Mouse (Mus musculus): ENCODE measurements around the gene Abcb8. TPM values are rescaled to one million over a fixed set of nuclear protein-coding genes. Genes with fewer than 3 reads are reported as not detected.
A peak's percentile ranks its signal among the peaks of the same experiment; 100 is the strongest.

Abcb8 gene
- polyA plus RNA-seq, 1 experiment from 2014 or later = 37.1 TPM

DNA sequence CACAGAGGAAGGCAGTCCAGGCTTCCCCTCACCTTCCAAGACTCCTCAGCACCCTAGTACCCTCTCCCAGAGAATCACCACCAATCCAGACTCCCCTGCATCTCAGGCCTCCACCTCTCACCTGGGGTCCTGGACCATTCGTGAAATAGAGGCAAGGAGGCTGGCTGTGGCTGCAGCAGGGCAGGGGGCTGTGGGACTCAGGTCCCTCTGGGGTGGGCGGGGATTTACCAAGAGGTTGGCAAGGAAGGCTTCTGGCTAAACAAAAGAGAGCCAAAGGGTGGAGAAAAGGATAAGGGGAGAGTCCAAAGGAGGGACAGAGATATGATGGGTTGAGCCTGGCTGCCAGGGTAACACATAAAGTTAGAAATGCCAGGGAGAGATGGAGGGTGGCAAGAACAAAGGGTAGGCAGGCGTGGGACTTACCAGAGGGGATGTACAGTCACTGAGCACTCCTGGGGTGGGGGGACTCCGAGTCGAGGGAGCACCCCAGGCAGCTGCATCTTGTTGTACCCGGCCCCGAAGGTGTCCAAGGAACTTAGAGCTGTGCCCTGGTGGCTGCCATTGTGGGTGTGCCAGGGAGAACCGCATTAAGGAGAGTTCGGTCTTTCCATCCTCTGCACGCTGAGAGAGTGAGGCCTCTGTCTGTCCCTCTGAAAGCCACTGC lies 7.4 kb upstream of the Abcb8 start:
- Histone ChIP-seq H3K4me2 (ENCODE audit: low read length) (no peak overlapping the region), H3K9me3 (replicated peaks; ENCODE audit: control insufficient read depth, low read length) (no peaks in the 10 kb centered on the region), H3K9ac (ENCODE audit: low read length) (no peak overlapping the region), H3K4me3 (ENCODE audit: low read depth, low read length) (no peak overlapping the region), H3K27me3 (replicated peaks; ENCODE audit: control insufficient read depth, insufficient read depth, low read length) (peaks cover 31% of the 10 kb centered on the region), H3K4me1 (ENCODE audit: control insufficient read depth, insufficient read depth, low read length) (peaks cover 12% of the 10 kb centered on the region), H3K36me3 (ENCODE audit: control insufficient read depth, insufficient read depth, low read length) (no peaks in the 10 kb centered on the region), H3K27ac (ENCODE audit: low read depth, low read length) (no peak overlapping the region)
- 77% methylated on average over 10 of the region's 10 CpGs for WGBS
- ATAC-seq (no peak), DNase-seq (ENCODE audit: low spot score) (no peak)

- H3K9ac ChIP-seq (ENCODE audit: low read length) = peak overlapping the region; percentile 60
- DNase-seq (ENCODE audit: low spot score) (peak; percentile 88), ATAC-seq (peak; percentile 78)
- peaks cover 12% of the 10 kb centered on the region for H3K4me1 ChIP-seq (ENCODE audit: control insufficient read depth, insufficient read depth, low read length)
- peak overlapping the region; percentile 94 for H3K4me2 ChIP-seq (ENCODE audit: low read length)
- no peaks in the 10 kb centered on the region for H3K36me3 ChIP-seq (ENCODE audit: control insufficient read depth, insufficient read depth, low read length)
- H3K4me3 ChIP-seq (ENCODE audit: low read depth, low read length) = peak overlapping the region; percentile 43
- no peaks in the 10 kb centered on the region for H3K9me3 ChIP-seq (replicated peaks; ENCODE audit: control insufficient read depth, low read length)
- 1% methylated on average over 72 of the region's 73 CpGs for WGBS
- 0 out of 2 replicates have a peak overlapping the region, but pooled peaks have one; percentile 14 for H3K27ac ChIP-seq (ENCODE audit: low read depth, low read length)
- H3K27me3 ChIP-seq (replicated peaks; ENCODE audit: control insufficient read depth, insufficient read depth, low read length) = peaks cover 31% of the 10 kb centered on the region
Observed at GRCm38 (mm10) chr5:24387264-24388241, 5.9 kb upstream of the Abcb8 start.

GRCm38 (mm10) chr5:24388246-24388915 lies 5.1 kb upstream of the Abcb8 start:
- Histone ChIP-seq H3K27ac (ENCODE audit: low read depth, low read length) (no peak overlapping the region), H3K4me1 (ENCODE audit: control insufficient read depth, insufficient read depth, low read length) (peaks cover 9% of the 10 kb centered on the region), H3K9ac (ENCODE audit: low read length) (peak overlapping the region; percentile 60), H3K27me3 (replicated peaks; ENCODE audit: control insufficient read depth, insufficient read depth, low read length) (peaks cover 31% of the 10 kb centered on the region), H3K4me3 (ENCODE audit: low read depth, low read length) (peak overlapping the region; percentile 43), H3K36me3 (ENCODE audit: control insufficient read depth, insufficient read depth, low read length) (no peaks in the 10 kb centered on the region), H3K9me3 (replicated peaks; ENCODE audit: control insufficient read depth, low read length) (no peaks in the 10 kb centered on the region), H3K4me2 (ENCODE audit: low read length) (peak overlapping the region; percentile 94)
- ATAC-seq (no peak), DNase-seq (ENCODE audit: low spot score) (no peak)
- whole genome bisulfite sequencing = 22% methylated on average over 24 of the region's 26 CpGs

- no peaks in the 10 kb centered on the region for H3K9me3 ChIP-seq (replicated peaks; ENCODE audit: control insufficient read depth, low read length)
- ATAC-seq (no peak), DNase-seq (ENCODE audit: low spot score) (no peak)
- H3K4me2 ChIP-seq (ENCODE audit: low read length) = no peak overlapping the region
- peaks cover 31% of the 10 kb centered on the region for H3K27me3 ChIP-seq (replicated peaks; ENCODE audit: control insufficient read depth, insufficient read depth, low read length)
- H3K4me3 ChIP-seq (ENCODE audit: low read depth, low read length) = no peak overlapping the region
- H3K27ac ChIP-seq (ENCODE audit: low read depth, low read length) = no peak overlapping the region
- no peak overlapping the region for H3K9ac ChIP-seq (ENCODE audit: low read length)
- no peaks in the 10 kb centered on the region for H3K36me3 ChIP-seq (ENCODE audit: control insufficient read depth, insufficient read depth, low read length)
- 55% methylated on average over 6 of the region's 7 CpGs for WGBS
- H3K4me1 ChIP-seq (ENCODE audit: control insufficient read depth, insufficient read depth, low read length) = peaks cover 6% of the 10 kb centered on the region
Observed at GRCm38 (mm10) chr5:24389011-24389657, 4.3 kb upstream of the Abcb8 start.

DNA sequence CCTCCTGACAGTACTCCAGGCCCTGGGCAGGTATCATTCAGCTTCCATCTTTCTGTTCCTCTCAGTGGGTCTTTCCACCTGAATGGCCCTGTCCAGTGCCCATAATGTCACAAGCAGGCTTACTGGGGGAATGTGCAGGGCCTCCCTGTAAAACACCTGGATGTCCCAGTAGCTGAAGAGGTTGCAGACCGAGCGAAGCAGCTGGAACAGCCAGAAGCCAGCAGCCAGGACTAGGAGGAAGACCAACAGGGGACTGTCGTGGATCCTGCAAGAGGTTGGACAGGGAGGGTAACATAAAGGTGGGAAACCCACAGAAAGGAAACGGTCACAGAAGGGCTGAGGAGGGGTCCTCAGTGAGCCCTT lies 3.8 kb upstream of the Abcb8 start:
- Histone ChIP-seq H3K4me3 (ENCODE audit: low read depth, low read length) (no peak overlapping the region), H3K9ac (ENCODE audit: low read length) (no peak overlapping the region), H3K27ac (ENCODE audit: low read depth, low read length) (no peak overlapping the region), H3K9me3 (replicated peaks; ENCODE audit: control insufficient read depth, low read length) (no peaks in the 10 kb centered on the region), H3K27me3 (replicated peaks; ENCODE audit: control insufficient read depth, insufficient read depth, low read length) (peaks cover 31% of the 10 kb centered on the region), H3K4me1 (ENCODE audit: control insufficient read depth, insufficient read depth, low read length) (peaks cover 6% of the 10 kb centered on the region), H3K36me3 (ENCODE audit: control insufficient read depth, insufficient read depth, low read length) (no peaks in the 10 kb centered on the region), H3K4me2 (ENCODE audit: low read length) (no peak overlapping the region)
- no peak for ATAC-seq
- no peak for DNase-seq (ENCODE audit: low spot score)
- WGBS = 70% methylated on average over 4 of the region's 4 CpGs

DNA sequence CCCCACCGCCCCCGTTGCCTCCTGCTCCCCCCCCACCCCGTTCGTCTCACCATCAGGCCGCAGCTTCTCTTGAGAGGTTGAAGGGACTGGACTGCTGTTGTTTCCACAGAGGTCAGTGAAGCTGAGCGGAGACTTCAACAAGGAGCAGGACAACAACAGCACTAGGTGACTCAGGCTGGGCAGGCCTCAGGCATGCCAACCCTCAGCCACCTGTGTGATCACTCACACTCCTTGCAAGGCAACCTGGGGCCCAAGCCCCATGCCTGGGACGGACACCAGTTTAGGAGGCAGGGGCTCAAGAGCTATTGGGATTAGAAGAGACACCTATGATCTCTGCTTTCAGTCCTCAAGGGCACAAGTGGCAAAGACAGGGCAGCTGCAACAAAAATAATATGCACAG lies 1.6 kb upstream of the Abcb8 start, which contains the start of gene Atg9b:
TSS of gene Atg9b (minus strand) at position 280 of the 400 bp plus-strand sequence.
- no peak within 1 kb of the TSS for H3K4me2 ChIP-seq (ENCODE audit: low read length)
- H3K9me3 ChIP-seq (replicated peaks; ENCODE audit: control insufficient read depth, low read length) = no peaks in the 10 kb centered on the region
- peaks cover 6% of the 10 kb centered on the region for H3K4me1 ChIP-seq (ENCODE audit: control insufficient read depth, insufficient read depth, low read length)
- peaks cover 22% of the 10 kb centered on the region for H3K27me3 ChIP-seq (replicated peaks; ENCODE audit: control insufficient read depth, insufficient read depth, low read length)
- ATAC-seq (no peak), DNase-seq (ENCODE audit: low spot score) (no peak)
- 86% methylated on average over 7 of the region's 7 CpGs for WGBS
- no peaks in the 10 kb centered on the region for H3K36me3 ChIP-seq (ENCODE audit: control insufficient read depth, insufficient read depth, low read length)
- H3K9ac ChIP-seq (ENCODE audit: low read length) = no peak within 1 kb of the TSS
- no peak within 1 kb of the TSS for H3K27ac ChIP-seq (ENCODE audit: low read depth, low read length)
- no peak within 1 kb of the TSS for H3K4me3 ChIP-seq (ENCODE audit: low read depth, low read length)

- Histone ChIP-seq H3K9ac (ENCODE audit: low read length) (no peak overlapping the region), H3K4me2 (ENCODE audit: low read length) (no peak overlapping the region), H3K4me1 (ENCODE audit: control insufficient read depth, insufficient read depth, low read length) (peaks cover under 1% of the 10 kb centered on the region; the same call in 1 of the 2 replicates), H3K36me3 (ENCODE audit: control insufficient read depth, insufficient read depth, low read length) (no peaks in the 10 kb centered on the region), H3K27ac (ENCODE audit: low read depth, low read length) (no peak overlapping the region), H3K4me3 (ENCODE audit: low read depth, low read length) (no peak overlapping the region), H3K27me3 (replicated peaks; ENCODE audit: control insufficient read depth, insufficient read depth, low read length) (peaks cover 14% of the 10 kb centered on the region), H3K9me3 (replicated peaks; ENCODE audit: control insufficient read depth, low read length) (no peaks in the 10 kb centered on the region)
- ATAC-seq (no peak), DNase-seq (ENCODE audit: low spot score) (no peak)
- 78% methylated on average over 7 of the region's 7 CpGs for WGBS
Observed at GRCm38 (mm10) chr5:24392724-24393123, 739 bp upstream of the Abcb8 start.

- Histone ChIP-seq H3K27me3 (replicated peaks; ENCODE audit: control insufficient read depth, insufficient read depth, low read length) (0 out of 2 replicates have a peak, but pooled peaks cover under 1% of the 10 kb centered on the region), H3K27ac (ENCODE audit: low read depth, low read length) (peak overlapping the region; percentile 84), H3K9me3 (replicated peaks; ENCODE audit: control insufficient read depth, low read length) (no peaks in the 10 kb centered on the region), H3K36me3 (ENCODE audit: control insufficient read depth, insufficient read depth, low read length) (no peaks in the 10 kb centered on the region), H3K4me1 (ENCODE audit: control insufficient read depth, insufficient read depth, low read length) (no peaks in the 10 kb centered on the region), H3K4me3 (ENCODE audit: low read depth, low read length) (peak overlapping the region; percentile 58), H3K9ac (ENCODE audit: low read length) (peak overlapping the region; percentile 68), H3K4me2 (ENCODE audit: low read length) (peak overlapping the region; percentile 58)
- ATAC-seq (peak; percentile 98), DNase-seq (ENCODE audit: low spot score) (peak; percentile 98)
- under 1% methylated on average over 36 of the region's 36 CpGs for WGBS
Observed at GRCm38 (mm10) chr5:24394165-24394894, 867 bp downstream of the Abcb8 start.
